Mouse (Mus musculus): ENCODE data around the gene Crocc2. TPM values are rescaled to one million over a fixed set of nuclear protein-coding genes. Genes with fewer than 3 reads are reported as not detected.

The Crocc2 gene
- not detected for total RNA-seq (2021)
- long read RNA-seq, experiment 1: 0 reads
- long read RNA-seq, experiment 2: 0 reads

GRCm38 (mm10) chr1:93168295-93168775, at the start of gene Crocc2:
Gene Crocc2, plus strand, starts transcription at chr1:93168725.
- DNase-seq: no peak
- intact Hi-C loops (cut with DNase I): no loop called here

- intact Hi-C loops (cut with DNase I): no loop called here
- no peak for DNase-seq
These were observed 49.7 kb upstream of the Crocc2 start for GRCm38 (mm10) chr1:93118816-93119215.

- DNase-seq: no peak
- intact Hi-C loops (cut with DNase I): no loop called here
These were observed 45.2 kb upstream of the Crocc2 start for GRCm38 (mm10) chr1:93123179-93123854.

GRCm38 (mm10) chr1:93124066-93124465, 44.5 kb upstream of the Crocc2 start:
- intact Hi-C loops (cut with DNase I): no loop called here
- DNase-seq: no peak

- intact Hi-C loops (cut with DNase I): no loop called here
- no peak for DNase-seq
These were observed 43.3 kb upstream of the Crocc2 start for GRCm38 (mm10) chr1:93125256-93125655.

- DNase-seq: no peak
- intact Hi-C loops (cut with DNase I): no loop called here
These were observed 40.3 kb upstream of the Crocc2 start for GRCm38 (mm10) chr1:93128209-93128608.

- intact Hi-C loops (cut with DNase I): no loop called here
These were observed 39.7 kb upstream of the Crocc2 start for GRCm38 (mm10) chr1:93128710-93129349.

GRCm38 (mm10) chr1:93130242-93130983, 38.1 kb upstream of the Crocc2 start:
- intact Hi-C loops (cut with DNase I): no loop called here

More at GRCm38 (mm10) chr1:93128710-93129349, 39.7 kb upstream of the Crocc2 start:
- peak in 1 of 2 experiments; percentile 17 for DNase-seq

GRCm38 (mm10) chr1:93132676-93133075, 35.8 kb upstream of the Crocc2 start:
- intact Hi-C loops (cut with DNase I): no loop called here
- no peak for DNase-seq

More at GRCm38 (mm10) chr1:93130242-93130983, 38.1 kb upstream of the Crocc2 start:
- no peak for DNase-seq

GRCm38 (mm10) chr1:93135036-93135526, 33.4 kb upstream of the Crocc2 start, which contains the start of gene Agxt:
Gene Agxt, plus strand, starts transcription at chr1:93135240.
- no peak for DNase-seq
- intact Hi-C loops (cut with DNase I): no loop called here

- intact Hi-C loops (cut with DNase I): no loop called here
These were observed 30.0 kb upstream of the Crocc2 start for GRCm38 (mm10) chr1:93138534-93138933.

GRCm38 (mm10) chr1:93139713-93140112, 28.8 kb upstream of the Crocc2 start:
- intact Hi-C loops (cut with DNase I): no loop called here
- DNase-seq: no peak

More at GRCm38 (mm10) chr1:93138534-93138933, 30.0 kb upstream of the Crocc2 start:
- no peak for DNase-seq

- no peak for DNase-seq
- intact Hi-C loops (cut with DNase I): no loop called here
These were observed 25.7 kb upstream of the Crocc2 start for GRCm38 (mm10) chr1:93142871-93143270.

- DNase-seq: no peak
- intact Hi-C loops (cut with DNase I): no loop called here
These were observed 24.3 kb upstream of the Crocc2 start for GRCm38 (mm10) chr1:93144176-93144575.

GRCm38 (mm10) chr1:93150907-93151661, 17.4 kb upstream of the Crocc2 start:
- intact Hi-C loops (cut with DNase I): no loop called here
- DNase-seq: no peak

GRCm38 (mm10) chr1:93157566-93157965, 11.0 kb upstream of the Crocc2 start:
- DNase-seq: no peak
- intact Hi-C loops (cut with DNase I): no loop called here

- no peak for DNase-seq
- intact Hi-C loops (cut with DNase I): no loop called here
These were observed 9.6 kb upstream of the Crocc2 start for GRCm38 (mm10) chr1:93158916-93159315.

GRCm38 (mm10) chr1:93159566-93160500, 8.7 kb upstream of the Crocc2 start:
- intact Hi-C loops (cut with DNase I): no loop called here
- no peak for DNase-seq

- no peak for DNase-seq
- intact Hi-C loops (cut with DNase I): no loop called here
These were observed 7.9 kb upstream of the Crocc2 start, which contains the start of gene 2310007B03Rik for GRCm38 (mm10) chr1:93160501-93161133. Gene 2310007B03Rik, minus strand, starts transcription at chr1:93160948.

Measured in gastrocnemius, postnatal 36 days (tissue).